8 mouse cellular contexts compared by ENCODE assay signal in the genomic region with DNA sequence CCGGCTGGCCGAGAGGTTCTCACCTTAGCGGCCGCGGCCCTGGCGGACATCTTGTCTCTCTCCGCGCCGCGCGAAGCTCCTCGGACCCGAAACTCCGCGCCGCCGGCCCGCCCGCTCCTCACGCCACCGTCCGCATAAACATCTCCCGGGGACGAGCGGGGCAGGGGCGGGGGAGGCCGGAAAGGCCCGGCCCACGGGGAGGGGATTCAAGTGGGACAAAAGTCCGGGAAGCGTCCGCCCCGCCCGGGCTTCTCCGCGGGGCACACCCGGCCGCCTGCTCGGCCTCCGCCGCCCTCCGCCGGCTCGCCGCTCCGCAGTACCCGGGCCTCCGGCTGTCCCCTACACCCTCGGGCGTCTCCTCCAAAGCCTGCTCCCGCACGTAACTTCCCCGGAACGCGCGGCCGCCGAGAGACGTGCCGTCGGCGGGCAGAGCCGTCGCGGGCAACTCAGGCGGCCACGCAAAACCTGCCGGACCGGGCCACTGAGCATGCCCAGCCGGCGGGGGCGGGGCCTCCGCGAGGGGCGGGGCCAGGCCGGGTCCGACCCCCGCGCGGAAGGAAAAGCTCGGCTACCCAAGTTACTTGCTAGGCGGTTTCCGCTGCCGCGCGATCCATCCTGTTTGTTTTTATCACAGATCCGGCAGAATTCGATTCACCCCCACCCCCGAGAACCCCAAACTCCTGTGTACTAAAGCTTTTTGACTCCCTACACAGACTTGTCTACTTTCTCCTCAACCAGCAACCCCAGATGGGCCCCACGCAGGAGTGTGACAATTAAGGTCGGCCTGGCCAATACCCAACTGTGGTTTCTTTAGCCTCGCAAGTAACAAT.
DNase-seq lines count a peak whose midpoint lies in the region; ATAC-seq lines count a peak whose summit lies in the region.

No protein-coding gene starts in this region.

- peaks cover 34% of the 10 kb centered on the region for H3K4me1 ChIP-seq in hindbrain, embryonic 15.5 days (replicated peaks)

- no peaks in the 10 kb centered on the region for H3K9me3 ChIP-seq in hindbrain, embryonic 15.5 days

- H3K27me3 ChIP-seq in hindbrain, embryonic 15.5 days: no peaks in the 10 kb centered on the region

- H3K9ac ChIP-seq in hindbrain, embryonic 15.5 days: peak overlapping the region; percentile 70

- H3K27ac ChIP-seq in hindbrain, embryonic 15.5 days (replicated peaks): peak overlapping the region; percentile 77

- H3K4me3 ChIP-seq in hindbrain, embryonic 15.5 days: peak overlapping the region; percentile 67

- 0% methylated on average over 57 of the region's 92 CpGs for WGBS in hindbrain, embryonic 15.5 days

- ATAC-seq in common myeloid progenitor, adult 5-6 weeks (replicated peaks; ENCODE audit: low read depth, poor library complexity, severe bottlenecking): peak; percentile 33
- peak; percentile 92 for ATAC-seq in hindbrain, embryonic 15.5 days (ENCODE audit: low FRiP score, low read depth)

- no peaks in the 10 kb centered on the region for H3K36me3 ChIP-seq in hindbrain, embryonic 15.5 days

- peak overlapping the region; percentile 92 for H3K4me2 ChIP-seq in hindbrain, embryonic 15.5 days

- DNase-seq in WW6 (ENCODE audit: low read depth, low spot score): peak; percentile 36
- DNase-seq in gastrocnemius, adult 18-20 months (ENCODE audit: low spot score): peak; percentile 84
- DNase-seq in left cerebral cortex, adult 18-20 months (ENCODE audit: low spot score in 2 of 2): peak; percentile 81 to 91
- peak; percentile 94 for DNase-seq in lung, postnatal 36 days
- DNase-seq in right cerebral cortex, adult 18-20 months: peak; percentile 90
- peak; percentile 99 for DNase-seq in urinary bladder, adult 2 months (ENCODE audit: low spot score)

Comparison
In these comparisons a context has a peak if more than half of its experiments do, and no peak if none do; other contexts are left out.
1. Peak in every context shown above with its lines: DNase-seq, ATAC-seq, H3K4me3 ChIP-seq and H3K27ac ChIP-seq.
2. DNase-seq: peak in every context shown above with its lines; median percentile 99 in urinary bladder, adult 2 months; 94 in lung, postnatal 36 days; 90 in right cerebral cortex, adult 18-20 months; 86 in left cerebral cortex, adult 18-20 months; 84 in gastrocnemius, adult 18-20 months; 36 in WW6.